Mouse (Mus musculus) heart, embryonic 15.5 days (tissue): ENCODE data around the gene Sun1. TPM values are rescaled to one million over a fixed set of nuclear protein-coding genes. Genes with fewer than 3 reads are reported as not detected.

Experiments used
- ATAC-seq: fragments of 200-750 bp; cut with Nextera tagmentation; replicated peaks from 2 replicates; pipeline ENCODE4 v1.8.0; 2017; ENCODE audit warnings: low read depth, moderate TSS enrichment; ENCODE audit not compliant: insufficient number of reproducible peaks, insufficient read depth, low FRiP score
- H3K27ac ChIP-seq: fragments of 300-500 bp; sonication (generic); 2 replicates; pipeline ENCODE4 v1.5.1; 2015; ENCODE audit warnings: mild to moderate bottlenecking, inconsistent platforms
- H3K27me3 ChIP-seq: fragments of 300-500 bp; sonication (generic); 2 replicates; pipeline ENCODE4 v1.6.1; 2015; ENCODE audit warnings: inconsistent platforms
- H3K36me3 ChIP-seq: fragments of 300-500 bp; sonication (generic); 2 replicates; pipeline ENCODE4 v1.6.1; 2015; ENCODE audit warnings: mild to moderate bottlenecking, inconsistent platforms
- H3K4me1 ChIP-seq: fragments of 300-500 bp; sonication (generic); replicated peaks from 2 replicates; pipeline ENCODE4 v1.6.1; 2015; ENCODE audit warnings: inconsistent platforms
- H3K4me2 ChIP-seq: fragments of 300-500 bp; sonication (generic); 2 replicates; pipeline ENCODE4 v1.6.1; 2015; ENCODE audit warnings: inconsistent platforms, mild to moderate bottlenecking, moderate library complexity
- H3K4me3 ChIP-seq: fragments of 300-500 bp; sonication (generic); 2 replicates; pipeline ENCODE4 v1.5.1; 2015; ENCODE audit warnings: mild to moderate bottlenecking, inconsistent platforms
- H3K9ac ChIP-seq: fragments of 300-500 bp; sonication (generic); 2 replicates; pipeline ENCODE4 v1.6.1; 2015; ENCODE audit warnings: mild to moderate bottlenecking, inconsistent platforms
- H3K9me3 ChIP-seq: fragments of 300-500 bp; sonication (generic); replicated peaks from 2 replicates; pipeline ENCODE4 v1.6.1; 2016; ENCODE audit warnings: inconsistent platforms
- WGBS: fragments of 180-500 bp; shearing (Covaris S2); methylation state at CpG from one replicate; pipeline ENCODE4 v1.1.7; 2015; ENCODE audit warnings: mixed read lengths; 5-methylcytosine and 5-hydroxymethylcytosine counted together
- polyA plus RNA-seq: library from polyadenylated mRNA; unstranded; fragments of >200 nt; fragmentation: Nextera tagmentation; extraction: Ambion mirVana; gene quantifications from 2 replicates; pipeline ENCODE4 v1.2.1, GENCODE M21; 2015

Sun1 gene
- polyA plus RNA-seq, 1 experiment from 2014 or later: 32.4 TPM

GRCm38 (mm10) chr5:139287787-139288186, 87.3 kb downstream of the Sun1 start:
- no peak overlapping the region for H3K4me3 ChIP-seq
- 77% methylated on average over 4 of the region's 4 CpGs for WGBS
- H3K4me2 ChIP-seq: no peak overlapping the region
- no peaks in the 10 kb centered on the region for H3K27me3 ChIP-seq
- ATAC-seq: no peak
- H3K4me1 ChIP-seq: peaks cover 4% of the 10 kb centered on the region; the same call in 1 of the 2 replicates
- no peak overlapping the region for H3K9ac ChIP-seq
- H3K27ac ChIP-seq: no peak overlapping the region
- H3K9me3 ChIP-seq: no peaks in the 10 kb centered on the region
- H3K36me3 ChIP-seq: no peaks in the 10 kb centered on the region

DNA sequence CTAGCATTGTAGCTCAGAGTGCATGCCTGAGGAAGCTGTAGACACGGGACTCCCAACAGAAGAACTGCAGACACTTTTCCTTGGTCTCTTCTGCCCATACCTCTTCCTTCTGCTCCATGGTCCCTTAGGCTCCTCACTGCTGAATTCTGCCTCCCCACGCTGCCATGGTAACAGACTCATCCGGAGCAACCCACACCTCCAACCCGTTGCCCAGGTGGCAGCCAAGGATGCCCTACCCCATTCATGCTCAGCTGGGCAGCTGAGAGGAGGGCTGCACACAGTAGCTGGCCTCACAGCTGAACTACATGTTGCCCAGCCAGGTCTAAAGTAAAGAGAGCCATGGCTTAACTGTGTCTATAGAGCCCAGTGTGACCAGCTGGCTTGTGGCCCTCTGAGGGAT, 88.2 kb downstream of the Sun1 start:
- 70% methylated on average over 4 of the region's 4 CpGs for WGBS
- H3K4me3 ChIP-seq: no peak overlapping the region
- no peak for ATAC-seq

DNA sequence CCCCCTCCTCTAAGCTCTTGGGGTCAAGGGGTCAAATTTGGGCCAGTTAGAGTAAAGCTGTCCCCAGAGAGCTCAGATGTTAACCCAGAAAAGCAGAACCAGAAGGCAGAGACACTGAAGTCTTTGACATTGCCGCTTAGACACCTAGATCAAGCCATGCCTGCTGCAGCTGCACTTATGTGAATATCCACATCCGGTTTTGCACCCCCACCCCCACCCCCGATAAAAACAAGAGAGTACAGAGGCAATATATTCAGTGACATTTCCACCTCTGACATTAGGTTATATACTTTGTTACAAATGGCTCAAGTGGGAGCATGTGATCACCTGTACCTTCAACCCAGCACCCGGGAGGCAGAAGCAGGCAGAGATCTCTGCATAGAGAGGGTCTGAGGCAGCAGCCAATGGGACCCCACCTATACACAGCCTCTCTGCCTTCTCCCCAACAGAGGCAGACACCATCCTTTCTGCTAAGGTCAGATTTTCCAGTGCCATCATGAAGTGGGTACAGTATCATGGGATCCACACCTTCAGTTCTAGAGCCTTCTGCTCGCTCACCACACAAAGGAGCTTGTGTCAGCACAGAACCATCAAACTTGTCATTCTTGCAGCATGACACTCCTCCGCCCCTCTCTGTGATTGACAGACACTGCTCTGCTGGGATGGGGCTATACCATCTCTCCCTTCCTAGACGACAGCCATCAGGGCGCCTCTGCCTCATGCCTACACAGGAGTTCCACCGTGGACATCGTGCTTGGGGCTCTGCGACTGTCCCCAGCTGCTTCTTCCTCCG, 90.2 kb downstream of the Sun1 start:
- Histone ChIP-seq H3K27ac (no peak overlapping the region), H3K27me3 (no peaks in the 10 kb centered on the region), H3K36me3 (no peaks in the 10 kb centered on the region), H3K4me2 (no peak overlapping the region), H3K4me1 (peaks cover 4% of the 10 kb centered on the region; the same call in 1 of the 2 replicates), H3K9me3 (no peaks in the 10 kb centered on the region), H3K9ac (no peak overlapping the region), H3K4me3 (no peak overlapping the region)
- ATAC-seq: no peak
- 78% methylated on average over 12 of the region's 12 CpGs for WGBS

More for the DNA sequence above, 88.2 kb downstream of the Sun1 start:
- no peak overlapping the region for H3K4me2 ChIP-seq
- H3K4me1 ChIP-seq: peaks cover 4% of the 10 kb centered on the region; the same call in 1 of the 2 replicates
- no peaks in the 10 kb centered on the region for H3K27me3 ChIP-seq
- H3K9me3 ChIP-seq: no peaks in the 10 kb centered on the region
- no peak overlapping the region for H3K9ac ChIP-seq
- H3K27ac ChIP-seq: no peak overlapping the region
- no peaks in the 10 kb centered on the region for H3K36me3 ChIP-seq

- no peak overlapping the region for H3K4me3 ChIP-seq
- H3K4me2 ChIP-seq: no peak overlapping the region
- no peak overlapping the region for H3K27ac ChIP-seq
- no peaks in the 10 kb centered on the region for H3K9me3 ChIP-seq
- 69% methylated on average over 6 of the region's 6 CpGs for WGBS
- no peaks in the 10 kb centered on the region; the same call in 1 of the 2 replicates for H3K4me1 ChIP-seq
- no peak overlapping the region for H3K9ac ChIP-seq
- H3K27me3 ChIP-seq: no peaks in the 10 kb centered on the region
- no peaks in the 10 kb centered on the region for H3K36me3 ChIP-seq
- ATAC-seq: no peak
These were observed 91.5 kb downstream of the Sun1 start for GRCm38 (mm10) chr5:139291811-139292560.

- Histone ChIP-seq H3K27ac (no peak overlapping the region), H3K4me1 (0 out of 2 replicates have a peak, but pooled peaks cover under 1% of the 10 kb centered on the region), H3K4me2 (no peak overlapping the region), H3K9me3 (no peaks in the 10 kb centered on the region), H3K9ac (no peak overlapping the region), H3K36me3 (no peaks in the 10 kb centered on the region), H3K27me3 (no peaks in the 10 kb centered on the region), H3K4me3 (no peak overlapping the region)
- ATAC-seq: no peak
- 77% methylated on average over 2 of the region's 2 CpGs for WGBS
These were observed 93.7 kb downstream of the Sun1 start for GRCm38 (mm10) chr5:139294089-139294488.

GRCm38 (mm10) chr5:139297092-139297491, 96.7 kb downstream of the Sun1 start:
- Histone ChIP-seq H3K9ac (no peak overlapping the region), H3K27ac (no peak overlapping the region), H3K4me2 (no peak overlapping the region), H3K36me3 (no peaks in the 10 kb centered on the region), H3K9me3 (no peaks in the 10 kb centered on the region), H3K4me1 (peaks cover 7% of the 10 kb centered on the region; the same call in 1 of the 2 replicates), H3K4me3 (no peak overlapping the region), H3K27me3 (no peaks in the 10 kb centered on the region)
- no peak for ATAC-seq
- WGBS: 93% methylated on average over 10 of the region's 10 CpGs

- Histone ChIP-seq H3K4me1 (peaks cover 7% of the 10 kb centered on the region; the same call in 1 of the 2 replicates), H3K27me3 (no peaks in the 10 kb centered on the region), H3K9me3 (no peaks in the 10 kb centered on the region), H3K9ac (no peak overlapping the region), H3K4me2 (no peak overlapping the region), H3K36me3 (no peaks in the 10 kb centered on the region), H3K27ac (no peak overlapping the region), H3K4me3 (no peak overlapping the region)
- ATAC-seq: no peak
- WGBS: 81% methylated on average over 5 of the region's 5 CpGs
These were observed 97.3 kb downstream of the Sun1 start for GRCm38 (mm10) chr5:139297745-139298144.

Other genes starting within 250 kb of the Sun1 start
- gene Pdgfa, start 203.3 kb upstream of the Sun1 start, polyA plus RNA-seq: 46.0 and 51.1 TPM in 2 replicates
- 10.1 and 12.3 TPM in 2 replicates for gene Prkar1b, start 50.6 kb upstream of the Sun1 start, polyA plus RNA-seq
- gene Dnaaf5, start 50.4 kb upstream of the Sun1 start, polyA plus RNA-seq: 5.0 and 8.5 TPM in 2 replicates
- 132 and 146 TPM in 2 replicates for gene Get4, start 51.7 kb downstream of the Sun1 start, polyA plus RNA-seq
- 1.9 and 3.1 TPM in 2 replicates for gene Adap1, start 125.0 kb downstream of the Sun1 start, polyA plus RNA-seq
- 69.7 and 77.3 TPM in 2 replicates for gene Cox19, start 150.8 kb downstream of the Sun1 start, polyA plus RNA-seq
- 0.47 TPM in 1 of 2 replicates, not detected in the other for gene Cyp2w1, start 152.0 kb downstream of the Sun1 start, polyA plus RNA-seq
- gene Gpr146, start 177.1 kb downstream of the Sun1 start, polyA plus RNA-seq: 14.0 and 14.7 TPM in 2 replicates
- 0.63 and 0.76 TPM in 2 replicates for gene C130050O18Rik, start 204.6 kb downstream of the Sun1 start, polyA plus RNA-seq
- 1.5 and 5.4 TPM in 2 replicates for gene Gper1, start 222.5 kb downstream of the Sun1 start, polyA plus RNA-seq